Mouse (Mus musculus) spleen, adult 2 months (tissue): Measurements from ENCODE around the gene Fbxo48. TPM values are rescaled to one million over a fixed set of nuclear protein-coding genes. Genes with fewer than 3 reads are reported as not detected.

Experiments
- DNase-seq, 2 experiments: peaks; one replicate each; pipeline versions ENCODE4 v3.0.0 to v3.0.0-alpha.2; 2012 to 2021; ENCODE audit warnings: low spot score in 2 of 2, low read depth in 1 of 2
- H3K27ac ChIP-seq: fragments of 200-500 bp; 2 replicates; pipeline ENCODE4 v1.5.1; 2012; ENCODE audit warnings: low read length, inconsistent platforms; ENCODE audit not compliant: insufficient read depth
- H3K27me3 ChIP-seq: fragments of 200-500 bp; 2 replicates; pipeline ENCODE4 v1.6.1; 2012; ENCODE audit warnings: mild to moderate bottlenecking, moderate library complexity, low read length, inconsistent platforms; ENCODE audit not compliant: control insufficient read depth, insufficient read depth
- H3K36me3 ChIP-seq: fragments of 200-500 bp; 2 replicates; pipeline ENCODE4 v1.6.1; 2012; ENCODE audit warnings: mild to moderate bottlenecking, low read length, inconsistent platforms; ENCODE audit not compliant: control insufficient read depth, insufficient read depth
- H3K4me1 ChIP-seq: fragments of 200-500 bp; 2 replicates; pipeline ENCODE4 v1.6.1; 2011; ENCODE audit warnings: inconsistent platforms; ENCODE audit not compliant: control insufficient read depth, insufficient read depth, insufficient read length
- H3K4me3 ChIP-seq: fragments of 200-500 bp; 2 replicates; pipeline ENCODE4 v1.5.1; 2011; ENCODE audit warnings: mild to moderate bottlenecking, inconsistent platforms; ENCODE audit not compliant: insufficient read depth, insufficient read length; ENCODE audit errors: extremely low read depth
- CTCF ChIP-seq: fragments of 200-500 bp; IDR thresholded peaks from 2 replicates; pipeline ENCODE4 v1.5.1; 2011; ENCODE audit warnings: mild to moderate bottlenecking, inconsistent platforms; ENCODE audit not compliant: insufficient read depth, insufficient read length, insufficient replicate concordance; ENCODE audit errors: extremely low read depth
- POLR2A ChIP-seq: fragments of 200-500 bp; IDR thresholded peaks from 2 replicates; pipeline ENCODE4 v1.6.1; 2011; ENCODE audit warnings: low read depth, low read length, inconsistent platforms
- whole genome bisulfite sequencing: fragments of 180-500 bp; shearing (Covaris S2); methylation state at CpG from one replicate; pipeline ENCODE4 v1.1.7; 2018; 5-methylcytosine and 5-hydroxymethylcytosine counted together
- polyA plus RNA-seq: library from polyadenylated mRNA; depleted of rRNA; stranded (reverse); fragments of >200 nt; gene quantifications from 2 replicates; pipeline ENCODE4 v1.2.3, GENCODE M21; 2012; rRNA removed

Gene Fbxo48
- polyA plus RNA-seq, 1 experiment, result 0.94 TPM

DNA sequence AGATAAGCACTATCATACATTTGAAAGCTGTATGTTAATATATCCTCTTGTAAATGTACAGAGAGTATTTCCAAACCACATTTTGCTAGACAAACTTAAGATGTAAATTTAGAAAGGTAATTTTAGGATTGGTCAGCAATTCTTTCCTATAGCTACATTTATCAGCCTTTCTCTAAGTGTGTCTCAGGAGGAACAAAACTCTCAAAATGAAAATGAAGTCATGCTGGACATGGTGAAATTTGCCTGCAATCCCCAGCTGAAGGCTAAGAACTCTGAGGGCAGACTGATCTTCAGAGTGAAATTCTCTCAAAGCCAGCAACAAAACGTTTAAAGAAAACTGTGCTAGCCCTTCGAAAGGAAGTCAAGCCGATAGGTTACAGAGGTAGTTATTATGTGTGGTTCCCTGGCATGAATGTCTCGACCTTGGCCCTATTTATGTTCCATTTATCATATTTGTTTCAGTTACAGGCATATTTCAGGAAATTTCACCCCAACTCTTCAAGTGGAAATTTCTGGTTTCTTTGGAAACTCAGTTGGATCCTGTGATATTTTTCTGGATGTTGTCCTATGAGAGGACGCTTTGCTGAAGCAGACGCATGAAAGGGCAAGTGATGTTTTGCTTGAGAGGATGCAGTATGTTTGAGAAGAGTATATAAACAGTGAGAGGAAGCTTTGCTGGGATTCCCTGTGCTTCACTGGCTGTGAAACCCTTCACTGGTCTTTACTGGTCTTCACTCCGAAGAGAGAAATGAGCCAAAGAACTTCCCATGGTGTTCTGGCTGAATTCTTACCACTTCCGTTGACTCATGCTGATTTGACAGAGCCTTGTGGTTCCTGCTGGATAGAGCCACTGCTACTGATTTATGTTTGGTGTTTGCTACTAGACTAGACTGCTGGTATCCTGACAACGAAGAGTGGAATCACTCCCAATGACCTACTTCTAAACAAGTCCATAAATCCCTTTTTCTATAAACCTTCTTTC, 49.5 kb downstream of the Fbxo48 start:
- WGBS, result 34% methylated on average over 9 of the region's 9 CpGs
- TF ChIP-seq CTCF (no peak), POLR2A (no peak)

GRCm38 (mm10) chr11:17002739-17003373, 51.7 kb downstream of the Fbxo48 start:
- Histone ChIP-seq H3K4me3 (no peak overlapping the region), H3K4me1 (peaks cover 6% of the 10 kb centered on the region; the same call in 1 of the 2 replicates), H3K27me3 (no peaks in the 10 kb centered on the region), H3K36me3 (peaks cover 3% of the 10 kb centered on the region; the same call in 1 of the 2 replicates), H3K27ac (peak overlapping the region; percentile 50)
- DNase-seq, result no peak
- TF ChIP-seq CTCF, result no peak
- no peak for TF ChIP-seq POLR2A
- WGBS, result 48% methylated on average over 7 of the region's 7 CpGs

More for the DNA sequence above, 49.5 kb downstream of the Fbxo48 start:
- H3K27ac ChIP-seq, result peak overlapping the region; percentile 27
- H3K4me3 ChIP-seq, result no peak overlapping the region
- H3K27me3 ChIP-seq, result no peaks in the 10 kb centered on the region
- H3K4me1 ChIP-seq, result peaks cover 6% of the 10 kb centered on the region; the same call in 1 of the 2 replicates
- DNase-seq, result no peak
- H3K36me3 ChIP-seq, result peaks cover 4% of the 10 kb centered on the region; the same call in 1 of the 2 replicates

- TF ChIP-seq CTCF (no peak), POLR2A (no peak)
- no peak overlapping the region; the same call in 1 of the 2 replicates for H3K27ac ChIP-seq
- peaks cover 6% of the 10 kb centered on the region; the same call in 1 of the 2 replicates for H3K4me1 ChIP-seq
- H3K27me3 ChIP-seq, result no peaks in the 10 kb centered on the region
- no peaks in the 10 kb centered on the region; the same call in 1 of the 2 replicates for H3K36me3 ChIP-seq
- WGBS, result 62% methylated on average over 3 of the region's 3 CpGs
- no peak overlapping the region for H3K4me3 ChIP-seq
- no peak for DNase-seq
Observed at GRCm38 (mm10) chr11:17003757-17004156, 52.6 kb downstream of the Fbxo48 start.

Other genes with a start within 250 kb of the Fbxo48 start
- gene Egfr, start 199.2 kb upstream of the Fbxo48 start, polyA plus RNA-seq, result 2.2 and 8.5 TPM in 2 replicates
- 10.2 and 12.4 TPM in 2 replicates for gene Cnrip1, start 100.2 kb downstream of the Fbxo48 start, polyA plus RNA-seq
- gene Plek, start 101.0 kb downstream of the Fbxo48 start, polyA plus RNA-seq, result 10.2 and 11.2 TPM in 2 replicates
- gene Ppp3r1, start 207.9 kb downstream of the Fbxo48 start, polyA plus RNA-seq, result 25.6 and 29.7 TPM in 2 replicates
- gene Wdr92, start 230.7 kb downstream of the Fbxo48 start, polyA plus RNA-seq, result 3.5 and 4.5 TPM in 2 replicates